Mouse (Mus musculus) skeletal muscle tissue, adult 2 months (tissue): ENCODE results near the gene Kank3.

Source experiments
- DNase-seq: peaks from one replicate; pipeline ENCODE4 v3.0.0-alpha.2; 2012; ENCODE audit warnings: low read depth, low spot score

Kank3 gene

GRCm38 (mm10) chr17:33851331-33851730, 41.0 kb downstream of the Kank3 start:
- no peak for DNase-seq

DNA sequence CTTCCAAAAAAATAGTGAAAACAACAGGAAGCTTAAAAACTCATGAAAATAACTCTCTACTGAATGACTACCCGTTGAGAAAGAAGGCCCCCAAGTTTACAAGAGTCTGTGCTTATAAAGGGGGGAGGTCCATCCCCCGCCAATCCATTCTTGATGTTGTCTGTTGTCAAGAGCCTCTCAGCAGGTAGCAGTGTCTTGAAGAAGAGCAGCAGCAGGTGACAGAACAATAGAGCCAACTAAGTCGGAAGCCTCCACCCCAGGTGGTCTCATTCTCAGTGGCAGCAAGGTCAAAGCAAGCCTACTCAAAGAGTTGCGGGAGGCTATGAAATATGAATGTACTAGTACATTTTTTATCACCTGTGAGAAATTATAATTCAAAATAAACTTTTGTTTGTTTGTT, 47.5 kb downstream of the Kank3 start:
- DNase-seq = no peak

- no peak for DNase-seq
Observed at GRCm38 (mm10) chr17:33865330-33866030, 55.2 kb downstream of the Kank3 start.
